Mouse (Mus musculus) c-Kit-positive CD71-positive TER-119-positive erythroid progenitor cells, embryonic 14.5 days (primary cell): ENCODE measurements around the gene Agmat.
"Not testable (repeated sequence)": the region's sequence is repeated elsewhere in the genome, so short reads cannot be mapped to it uniquely, and the experiment has no call there.

Experiments used
- DNase-seq: peaks from one replicate; pipeline ENCODE4 v3.0.0-alpha.2; 2013; ENCODE audit warnings: low spot score

Agmat gene

GRCm38 (mm10) chr4:141735206-141735560, 11.3 kb upstream of the Agmat start:
- DNase-seq = no peak

GRCm38 (mm10) chr4:141736856-141737255, 9.6 kb upstream of the Agmat start:
- no peak for DNase-seq

GRCm38 (mm10) chr4:141738015-141738414, 8.5 kb upstream of the Agmat start:
- no peak for DNase-seq

DNA sequence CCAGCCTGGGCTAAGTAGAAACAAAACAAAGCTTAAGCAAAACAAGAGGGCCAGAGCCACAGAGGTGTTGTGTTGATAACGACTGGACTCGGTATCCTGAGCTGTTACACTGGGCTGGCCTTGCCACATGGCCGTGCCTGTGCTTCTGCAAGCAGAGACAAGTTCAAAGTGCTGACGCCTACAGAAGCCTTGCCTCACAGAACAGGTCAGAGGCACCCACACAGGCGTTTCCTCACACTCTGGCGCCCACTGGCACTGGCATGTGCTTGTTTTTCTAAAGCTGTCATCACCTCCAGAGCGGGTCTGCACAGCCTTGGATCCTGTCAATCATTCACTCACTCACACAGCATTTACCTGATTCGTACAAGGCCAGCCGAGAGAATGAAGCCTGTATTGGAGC, 4.6 kb upstream of the Agmat start:
- DNase-seq = no peak

DNA sequence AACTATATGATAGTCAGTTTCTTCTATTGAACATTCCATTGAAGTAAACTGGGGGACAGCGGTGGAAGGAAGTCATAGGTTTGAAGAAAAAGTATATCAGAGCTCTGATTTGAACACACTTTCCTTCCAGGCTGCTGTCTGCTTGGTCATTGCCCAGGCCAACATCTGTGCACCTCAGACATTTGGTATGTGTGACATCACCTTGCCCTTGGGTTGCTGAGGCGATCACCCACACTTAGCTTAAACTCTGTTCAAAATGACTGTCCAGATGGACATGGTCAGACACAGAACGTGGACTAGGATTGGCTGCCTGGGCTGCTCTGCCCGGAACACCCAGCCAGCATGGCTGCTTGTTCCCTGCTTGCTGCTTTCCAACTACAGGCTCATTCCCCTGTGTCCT, 4.1 kb upstream of the Agmat start:
- DNase-seq = no peak

- no peak for DNase-seq
Observed at GRCm38 (mm10) chr4:141749557-141749956, 3.1 kb downstream of the Agmat start.

DNA sequence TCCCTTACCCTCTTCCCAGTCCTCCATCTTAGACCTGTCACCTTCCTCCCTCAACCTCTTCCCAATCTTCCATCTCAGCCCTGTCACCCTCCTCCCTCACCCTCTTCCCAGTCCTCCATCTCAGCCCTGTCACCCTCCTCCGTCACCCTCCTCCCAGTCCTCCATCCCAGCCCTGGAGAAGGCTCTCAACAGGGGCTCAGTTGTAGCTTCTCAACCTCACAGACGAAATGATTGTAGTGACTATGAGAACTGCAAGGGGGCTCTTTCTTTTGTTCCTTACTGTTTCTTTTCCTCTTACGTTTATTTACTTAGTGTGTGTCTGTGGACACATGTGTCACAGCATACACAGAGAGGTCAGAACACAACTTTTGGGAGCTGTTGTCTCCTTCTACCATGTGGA, 4.4 kb downstream of the Agmat start:
- DNase-seq = no peak

DNA sequence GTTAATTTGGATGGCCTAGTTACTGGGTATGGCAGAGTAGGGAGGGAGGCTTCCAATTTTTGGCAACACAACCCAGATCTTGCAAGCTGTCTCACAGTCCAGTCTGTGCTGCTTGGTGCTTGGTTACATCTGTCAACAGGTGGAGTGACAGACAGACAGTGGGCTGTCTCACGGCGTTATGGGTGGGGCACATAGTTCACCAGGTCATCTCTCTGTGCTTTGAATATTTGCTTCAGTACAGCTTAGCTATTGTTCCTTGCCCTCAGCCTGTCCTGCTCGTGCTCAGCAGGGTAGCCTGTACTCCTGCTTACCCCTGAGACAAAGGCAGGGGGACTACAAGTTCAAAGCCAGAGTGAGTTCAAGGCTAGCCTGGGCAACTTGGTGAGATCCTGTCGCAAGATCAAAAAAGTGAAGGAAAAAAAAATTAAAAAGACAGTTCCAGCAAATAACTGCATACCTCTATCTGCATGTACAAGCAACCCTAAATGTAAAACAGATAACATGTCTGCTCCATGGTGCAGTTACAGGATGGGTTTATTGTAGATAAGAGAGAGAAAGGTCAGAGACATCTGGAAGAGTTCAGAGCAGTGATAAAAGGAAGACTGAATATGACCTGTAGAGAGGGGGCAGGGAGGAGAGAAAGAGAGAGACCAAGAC, 5.1 kb downstream of the Agmat start:
- no peak for DNase-seq

GRCm38 (mm10) chr4:141752076-141752421, 5.6 kb downstream of the Agmat start:
- peak; percentile 85 for DNase-seq

DNA sequence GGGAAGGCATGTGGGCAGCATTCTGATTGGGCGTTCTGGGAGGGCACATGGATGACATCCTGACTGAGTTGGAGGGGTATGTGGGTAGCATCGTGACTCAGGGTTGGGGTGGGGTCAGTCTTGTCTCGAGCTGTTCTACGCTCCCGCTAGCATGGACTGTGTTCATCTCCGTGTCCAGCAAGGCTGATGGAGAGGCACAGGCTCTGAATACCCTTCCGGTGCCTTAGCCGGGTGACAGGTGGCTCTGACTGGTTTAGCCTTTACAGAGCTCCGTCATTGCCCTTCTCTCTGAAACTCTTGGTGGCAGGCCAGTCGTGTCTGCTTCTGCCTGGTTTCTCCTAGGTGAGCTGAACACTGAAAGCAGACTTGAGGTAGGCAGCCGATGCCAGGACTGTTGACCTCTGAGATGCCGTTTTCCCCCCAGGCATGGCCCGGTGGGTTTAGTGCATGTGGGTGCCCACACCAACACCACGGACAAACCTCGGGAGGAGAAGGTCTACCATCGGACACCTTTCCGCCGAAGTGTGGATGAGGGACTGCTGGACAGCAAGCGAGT, 9.0 kb downstream of the Agmat start:
- no peak for DNase-seq

GRCm38 (mm10) chr4:141757124-141757523, 10.7 kb downstream of the Agmat start:
- no peak for DNase-seq

DNA sequence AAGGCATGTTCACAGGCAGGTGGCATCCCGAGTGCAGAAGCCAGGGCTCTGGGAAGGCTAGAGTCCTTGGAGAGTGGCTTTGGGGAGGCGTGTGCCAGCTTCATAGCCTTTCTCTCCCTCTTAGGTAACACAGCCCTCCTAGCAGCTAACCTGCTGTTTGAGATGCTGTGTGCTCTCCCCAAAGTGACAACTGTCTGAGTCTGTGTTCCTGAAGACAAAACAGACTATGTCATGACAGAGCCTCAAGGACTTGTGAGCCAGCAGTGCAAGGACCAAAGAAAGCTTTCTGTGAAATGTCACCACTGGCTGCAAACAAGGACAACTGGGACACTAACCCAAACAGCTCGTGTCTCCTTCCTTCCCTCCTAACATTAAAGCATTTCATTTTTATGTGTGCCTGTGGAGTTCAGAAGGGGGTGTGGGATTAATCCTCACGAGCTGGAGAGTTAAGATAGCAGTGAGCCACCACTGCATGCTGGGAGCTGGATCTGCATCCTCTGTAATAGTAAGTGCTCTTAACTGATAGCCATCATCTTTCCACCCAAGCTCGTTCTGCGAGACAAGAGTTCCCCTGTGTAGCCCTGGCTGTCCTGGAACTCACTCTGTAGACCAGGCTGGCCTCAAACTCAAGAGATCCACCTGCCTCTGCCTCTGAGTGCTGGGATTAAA, 12.5 kb downstream of the Agmat start:
- DNase-seq = peak; percentile 61

DNA sequence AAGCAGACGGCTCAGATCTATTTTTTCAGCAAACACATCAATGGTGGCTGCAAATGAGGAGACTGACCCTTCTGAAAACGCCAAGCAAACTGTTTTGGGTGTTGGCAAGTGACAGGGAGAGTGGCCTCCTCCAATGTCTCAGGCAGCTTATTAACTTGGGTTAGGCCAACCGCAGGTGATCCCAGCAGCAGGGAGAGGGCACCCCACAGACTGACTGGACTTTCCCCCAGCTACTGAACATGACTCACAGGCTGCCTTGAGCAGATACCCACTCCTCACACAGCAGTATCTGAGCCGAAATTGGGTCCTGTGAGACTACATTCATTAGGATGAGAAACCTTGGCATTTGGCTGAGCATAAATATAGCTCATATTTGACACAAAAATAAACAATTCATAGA, 14.5 kb downstream of the Agmat start:
- no peak for DNase-seq

GRCm38 (mm10) chr4:141762102-141762598, 15.7 kb downstream of the Agmat start:
- DNase-seq = no peak

DNA sequence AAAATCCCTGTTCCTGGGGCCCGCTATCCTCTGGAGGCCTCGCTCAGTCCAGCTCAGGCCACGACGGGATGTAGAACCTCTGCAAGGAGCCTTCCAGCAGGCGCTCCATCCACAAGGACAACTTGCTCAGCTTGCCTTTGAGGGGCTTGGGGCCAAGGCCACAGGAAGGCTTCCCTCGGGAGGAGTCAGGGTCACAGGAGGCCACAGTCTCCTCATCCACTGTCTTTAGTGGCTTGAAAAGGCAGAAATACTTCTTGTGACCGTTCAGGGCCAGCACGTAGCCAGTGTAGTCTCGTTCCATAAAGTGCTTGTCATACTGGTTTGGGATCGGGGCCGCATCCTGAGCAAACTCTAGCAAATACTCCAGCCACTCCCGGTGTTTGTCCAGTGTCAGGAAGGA, 17.0 kb downstream of the Agmat start:
- DNase-seq = no peak

GRCm38 (mm10) chr4:141765008-141765407, 18.5 kb downstream of the Agmat start:
- no peak for DNase-seq

DNA sequence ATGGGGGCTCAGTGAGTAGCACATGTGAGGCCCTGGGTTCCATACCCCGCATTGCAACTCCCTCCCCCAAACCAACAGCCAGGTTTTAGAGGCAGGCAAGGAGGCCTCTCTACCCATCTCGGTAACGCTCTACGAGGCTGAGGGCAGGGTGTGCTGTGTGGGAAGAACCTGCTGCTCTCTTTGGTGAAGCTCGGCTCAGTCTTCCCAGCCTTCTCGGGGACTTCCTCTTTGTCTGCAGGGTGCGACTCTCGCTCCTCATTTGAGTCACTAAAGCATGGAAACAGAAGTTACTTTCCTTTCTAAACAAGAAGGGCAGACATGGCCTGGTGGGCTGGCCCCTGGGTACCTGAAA, 19.8 kb downstream of the Agmat start:
- DNase-seq = no peak

DNA sequence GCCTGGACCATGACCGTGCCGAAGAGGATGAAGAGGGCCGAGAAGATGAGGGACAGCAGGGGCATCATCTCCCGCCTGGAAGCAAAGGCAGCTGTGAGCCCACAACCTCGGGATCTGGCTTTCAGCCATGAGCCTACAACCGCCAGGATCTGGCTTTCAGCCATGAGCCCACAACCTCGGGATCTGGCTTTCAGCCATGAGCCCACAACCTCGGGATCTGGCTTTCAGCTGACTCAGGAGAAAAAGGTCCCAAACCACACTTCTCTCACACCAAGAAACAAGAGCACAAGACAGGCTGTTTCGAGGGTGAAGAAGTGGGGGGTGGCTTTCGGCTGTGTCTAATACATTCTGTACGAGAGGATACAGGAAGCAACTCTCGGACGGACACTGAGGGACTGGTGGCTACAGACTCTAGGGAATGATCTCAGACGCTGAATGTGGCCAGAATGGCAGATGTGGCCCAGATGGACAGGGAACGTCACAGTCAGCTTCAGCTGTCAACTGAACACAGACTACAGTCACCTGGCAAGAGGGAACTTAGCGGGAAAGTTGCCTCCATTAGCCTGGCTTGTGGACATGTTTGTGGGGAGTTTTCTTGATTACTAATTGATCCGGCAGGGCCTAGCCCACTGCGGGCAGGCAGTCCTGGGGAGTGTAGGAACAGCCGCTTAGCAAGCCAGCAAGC, 20.3 kb downstream of the Agmat start:
- DNase-seq = no peak

DNA sequence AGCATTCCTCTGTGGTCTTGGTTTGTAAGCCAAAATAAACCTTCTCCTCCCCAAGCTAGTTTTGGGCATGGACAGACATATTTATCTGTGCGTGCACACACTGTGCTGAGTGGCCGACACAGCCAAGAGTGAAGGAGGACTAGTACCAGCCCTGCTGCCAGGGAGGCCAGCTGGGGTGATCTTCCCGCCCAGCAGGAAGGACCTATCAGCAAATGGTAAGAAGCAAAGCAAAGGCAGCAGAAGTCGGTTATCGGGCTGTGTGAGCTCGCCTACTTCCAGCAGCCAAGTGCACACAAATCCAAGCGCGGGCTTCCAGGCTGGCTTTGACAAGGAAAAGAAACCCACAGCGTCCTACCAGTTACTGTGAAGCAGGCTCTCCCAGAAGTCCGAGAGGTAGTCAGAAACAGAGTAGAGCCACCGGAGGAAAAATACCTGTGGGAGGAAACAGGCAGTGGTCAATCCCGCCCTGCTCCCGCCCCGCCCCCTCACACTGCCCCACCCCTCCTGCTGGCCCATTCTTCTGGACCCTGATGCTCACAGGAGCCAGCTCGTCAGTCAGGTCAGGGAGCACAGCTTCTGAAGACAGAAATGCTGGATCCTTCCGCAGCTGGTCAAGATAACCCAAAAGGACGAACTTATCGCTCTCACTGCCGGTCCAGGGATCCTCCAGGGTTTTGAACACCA, 21.0 kb downstream of the Agmat start:
- peak; percentile 70 for DNase-seq

- no peak for DNase-seq
Observed at GRCm38 (mm10) chr4:141769501-141770160, 23.2 kb downstream of the Agmat start.

DNA sequence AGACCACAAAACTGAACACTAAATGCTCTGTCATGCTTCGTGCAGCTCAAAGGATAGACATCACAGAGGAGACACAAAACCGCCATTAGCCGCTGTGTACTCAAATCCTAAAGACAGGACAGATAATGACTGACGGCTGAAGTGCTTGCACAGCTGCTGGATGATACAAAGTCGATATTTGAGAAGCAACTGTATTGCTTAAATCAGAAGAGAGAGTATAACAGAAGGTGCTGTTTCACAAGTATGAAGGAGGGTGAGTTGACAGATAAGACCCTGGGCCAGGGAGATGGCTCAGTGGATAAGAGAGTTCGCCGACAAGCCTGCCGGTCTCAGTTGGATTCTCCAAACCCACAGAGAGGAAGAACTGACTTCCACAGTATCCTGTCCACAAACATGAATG, 25.4 kb downstream of the Agmat start:
- no peak for DNase-seq

DNA sequence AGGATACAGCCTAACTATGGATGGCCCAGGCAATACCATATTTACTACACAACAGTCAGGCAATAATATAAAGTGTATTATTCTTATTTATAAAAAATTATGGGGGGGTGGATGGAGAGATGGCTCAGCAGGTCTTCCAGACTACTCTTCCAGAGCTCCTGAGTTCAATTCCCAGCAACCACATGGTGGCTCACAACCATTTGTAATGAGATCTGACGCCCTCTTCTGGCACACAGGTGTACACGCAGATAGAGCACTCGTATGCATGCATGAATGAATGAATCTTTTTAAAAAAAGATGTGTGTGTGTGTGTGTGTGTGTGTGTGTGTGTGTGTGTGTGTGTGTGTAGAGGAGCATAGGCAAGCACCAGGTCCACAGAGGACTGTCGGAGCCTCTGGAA, 26.5 kb downstream of the Agmat start:
- DNase-seq = not testable (repeated sequence)
